Mouse (Mus musculus): ENCODE measurements around the gene Xrn1. TPM values are rescaled to one million over a fixed set of nuclear protein-coding genes. Genes with fewer than 3 reads are reported as not detected.

The Xrn1 gene
- polyA plus RNA-seq, 1 experiment from 2014 or later: 19.8 TPM

- no peak for ATAC-seq (ENCODE audit: low FRiP score, low read depth)
- Histone ChIP-seq H3K27ac (no peak overlapping the region), H3K4me3 (no peak overlapping the region), H3K36me3 (peaks cover 45% of the 10 kb centered on the region), H3K27me3 (replicated peaks) (no peaks in the 10 kb centered on the region), H3K4me1 (no peaks in the 10 kb centered on the region), H3K9ac (no peak overlapping the region), H3K4me2 (replicated peaks) (no peak overlapping the region), H3K9me3 (no peaks in the 10 kb centered on the region)
- WGBS: 75% methylated on average over 6 of the region's 6 CpGs
These were observed 25.3 kb downstream of the Xrn1 start for GRCm38 (mm10) chr9:95979896-95980295.

GRCm38 (mm10) chr9:95992255-95992654 lies 37.7 kb downstream of the Xrn1 start:
- H3K27me3 ChIP-seq (replicated peaks): no peaks in the 10 kb centered on the region
- no peaks in the 10 kb centered on the region for H3K4me1 ChIP-seq
- peaks cover 46% of the 10 kb centered on the region for H3K36me3 ChIP-seq
- no peak overlapping the region for H3K27ac ChIP-seq
- no peak overlapping the region for H3K9ac ChIP-seq
- no peaks in the 10 kb centered on the region for H3K9me3 ChIP-seq
- ATAC-seq (ENCODE audit: low FRiP score, low read depth): no peak
- no peak overlapping the region for H3K4me3 ChIP-seq
- H3K4me2 ChIP-seq (replicated peaks): no peak overlapping the region
- 98% methylated on average over 2 of the region's 2 CpGs for WGBS

- Histone ChIP-seq H3K9ac (no peak overlapping the region), H3K4me2 (replicated peaks) (no peak overlapping the region), H3K9me3 (no peaks in the 10 kb centered on the region), H3K27ac (no peak overlapping the region), H3K4me1 (no peaks in the 10 kb centered on the region), H3K27me3 (replicated peaks) (no peaks in the 10 kb centered on the region), H3K36me3 (peaks cover 62% of the 10 kb centered on the region), H3K4me3 (no peak overlapping the region)
- 93% methylated on average over 7 of the region's 7 CpGs for WGBS
- ATAC-seq (ENCODE audit: low FRiP score, low read depth): no peak
These were observed 49.9 kb downstream of the Xrn1 start for GRCm38 (mm10) chr9:96004455-96004854.

GRCm38 (mm10) chr9:96010664-96011063 lies 56.1 kb downstream of the Xrn1 start:
- H3K9ac ChIP-seq: no peak overlapping the region
- H3K36me3 ChIP-seq: peaks cover 46% of the 10 kb centered on the region
- H3K4me1 ChIP-seq: no peaks in the 10 kb centered on the region
- 96% methylated on average over 7 of the region's 7 CpGs for WGBS
- H3K4me3 ChIP-seq: no peak overlapping the region
- H3K27me3 ChIP-seq (replicated peaks): no peaks in the 10 kb centered on the region
- H3K27ac ChIP-seq: no peak overlapping the region
- H3K4me2 ChIP-seq (replicated peaks): no peak overlapping the region
- ATAC-seq (ENCODE audit: low FRiP score, low read depth): no peak
- H3K9me3 ChIP-seq: no peaks in the 10 kb centered on the region

- no peak for ATAC-seq (ENCODE audit: low FRiP score, low read depth)
- Histone ChIP-seq H3K27ac (no peak overlapping the region), H3K4me1 (no peaks in the 10 kb centered on the region), H3K4me2 (replicated peaks) (no peak overlapping the region), H3K9me3 (no peaks in the 10 kb centered on the region), H3K4me3 (no peak overlapping the region), H3K27me3 (replicated peaks) (no peaks in the 10 kb centered on the region), H3K36me3 (peaks cover 64% of the 10 kb centered on the region), H3K9ac (no peak overlapping the region)
- 92% methylated on average over 3 of the region's 3 CpGs for WGBS
These were observed 69.4 kb downstream of the Xrn1 start for GRCm38 (mm10) chr9:96023921-96024320.

- Histone ChIP-seq H3K4me1 (no peaks in the 10 kb centered on the region), H3K27me3 (replicated peaks) (no peaks in the 10 kb centered on the region), H3K9me3 (no peaks in the 10 kb centered on the region), H3K27ac (no peak overlapping the region), H3K4me3 (no peak overlapping the region), H3K9ac (no peak overlapping the region), H3K4me2 (replicated peaks) (no peak overlapping the region), H3K36me3 (peaks cover 80% of the 10 kb centered on the region)
- 74% methylated on average over 3 of the region's 3 CpGs for WGBS
- no peak for ATAC-seq (ENCODE audit: low FRiP score, low read depth)
These were observed 73.4 kb downstream of the Xrn1 start for GRCm38 (mm10) chr9:96027913-96028312.

- H3K27ac ChIP-seq: no peak overlapping the region
- H3K4me1 ChIP-seq: no peaks in the 10 kb centered on the region
- H3K4me3 ChIP-seq: no peak overlapping the region
- H3K9me3 ChIP-seq: no peaks in the 10 kb centered on the region
- no peak overlapping the region for H3K4me2 ChIP-seq (replicated peaks)
- H3K27me3 ChIP-seq (replicated peaks): no peaks in the 10 kb centered on the region
- WGBS: 38% methylated on average over 1 of the region's 1 CpGs
- no peak for ATAC-seq (ENCODE audit: low FRiP score, low read depth)
- H3K36me3 ChIP-seq: peaks cover 78% of the 10 kb centered on the region
- H3K9ac ChIP-seq: no peak overlapping the region
These were observed 74.3 kb downstream of the Xrn1 start for GRCm38 (mm10) chr9:96028818-96029217.

GRCm38 (mm10) chr9:96029886-96030285 lies 75.3 kb downstream of the Xrn1 start:
- Histone ChIP-seq H3K4me2 (replicated peaks) (no peak overlapping the region), H3K9me3 (no peaks in the 10 kb centered on the region), H3K4me1 (no peaks in the 10 kb centered on the region), H3K4me3 (no peak overlapping the region), H3K27me3 (replicated peaks) (no peaks in the 10 kb centered on the region), H3K9ac (no peak overlapping the region), H3K36me3 (peaks cover 77% of the 10 kb centered on the region), H3K27ac (no peak overlapping the region)
- ATAC-seq (ENCODE audit: low FRiP score, low read depth): no peak
- 94% methylated on average over 5 of the region's 5 CpGs for WGBS

- Histone ChIP-seq H3K9ac (no peak overlapping the region), H3K27me3 (replicated peaks) (no peaks in the 10 kb centered on the region), H3K4me2 (replicated peaks) (no peak overlapping the region), H3K4me3 (no peak overlapping the region), H3K36me3 (peaks cover 69% of the 10 kb centered on the region), H3K27ac (no peak overlapping the region), H3K4me1 (no peaks in the 10 kb centered on the region), H3K9me3 (no peaks in the 10 kb centered on the region)
- no peak for ATAC-seq (ENCODE audit: low FRiP score, low read depth)
- 93% methylated on average over 3 of the region's 3 CpGs for WGBS
These were observed 81.0 kb downstream of the Xrn1 start for GRCm38 (mm10) chr9:96035371-96036086.

- Histone ChIP-seq H3K4me3 (no peak overlapping the region), H3K4me2 (replicated peaks) (no peak overlapping the region), H3K9ac (no peak overlapping the region), H3K27me3 (replicated peaks) (no peaks in the 10 kb centered on the region), H3K9me3 (no peaks in the 10 kb centered on the region), H3K36me3 (peaks cover 74% of the 10 kb centered on the region), H3K4me1 (no peaks in the 10 kb centered on the region), H3K27ac (no peak overlapping the region)
- WGBS: 93% methylated on average over 3 of the region's 3 CpGs
- no peak for ATAC-seq (ENCODE audit: low FRiP score, low read depth)
These were observed 89.7 kb downstream of the Xrn1 start for GRCm38 (mm10) chr9:96044214-96044613.

GRCm38 (mm10) chr9:96051501-96051900 lies 96.9 kb downstream of the Xrn1 start:
- no peaks in the 10 kb centered on the region for H3K4me1 ChIP-seq
- H3K4me3 ChIP-seq: no peak overlapping the region
- H3K27me3 ChIP-seq (replicated peaks): no peaks in the 10 kb centered on the region
- no peak overlapping the region for H3K27ac ChIP-seq
- no peak overlapping the region for H3K4me2 ChIP-seq (replicated peaks)
- ATAC-seq (ENCODE audit: low FRiP score, low read depth): no peak
- 95% methylated on average over 4 of the region's 4 CpGs for WGBS
- H3K9ac ChIP-seq: no peak overlapping the region
- H3K9me3 ChIP-seq: 0 out of 2 replicates have a peak, but pooled peaks cover 5% of the 10 kb centered on the region
- H3K36me3 ChIP-seq: peaks cover 74% of the 10 kb centered on the region

- Histone ChIP-seq H3K4me1 (no peaks in the 10 kb centered on the region), H3K9me3 (0 out of 2 replicates have a peak, but pooled peaks cover 4% of the 10 kb centered on the region), H3K27ac (no peak overlapping the region), H3K4me2 (replicated peaks) (no peak overlapping the region), H3K36me3 (peaks cover 71% of the 10 kb centered on the region), H3K4me3 (no peak overlapping the region), H3K9ac (no peak overlapping the region), H3K27me3 (replicated peaks) (no peaks in the 10 kb centered on the region)
- no peak for ATAC-seq (ENCODE audit: low FRiP score, low read depth)
- WGBS: 92% methylated on average over 5 of the region's 5 CpGs
These were observed 100.3 kb downstream of the Xrn1 start for GRCm38 (mm10) chr9:96054878-96055277.
